Mouse (Mus musculus): ENCODE measurements around the gene Parp3.

DNA sequence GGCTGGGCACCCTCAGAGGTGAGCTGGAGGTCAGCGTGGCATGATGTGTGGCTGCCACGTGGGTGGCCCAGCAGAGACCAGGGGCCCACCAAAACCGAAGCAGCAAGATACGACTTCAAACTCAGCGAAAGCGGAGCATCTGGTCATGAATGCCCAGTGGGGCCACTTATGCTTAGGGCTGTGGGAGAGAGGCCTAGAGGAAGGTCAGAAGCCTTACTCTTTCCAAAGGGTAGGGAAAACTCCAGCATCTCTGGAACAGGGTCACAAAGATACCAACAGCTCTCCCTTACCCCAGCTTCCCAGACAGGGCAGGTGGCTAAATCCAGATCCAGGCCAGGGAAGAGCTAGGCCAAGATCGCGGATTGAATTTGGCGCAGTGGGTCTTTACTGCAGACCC lies 19.6 kb downstream of the Parp3 start:
- TF ChIP-seq ZNF384 (IDR thresholded peaks at IDR 0.05; ENCODE audit: low read depth, low read length) (no peak), TCF12 (IDR thresholded peaks at IDR 0.05; ENCODE audit: low read depth, low read length) (no peak), USF1 (IDR thresholded peaks at IDR 0.05; ENCODE audit: low read depth, low read length) (no peak), MAX (IDR thresholded peaks at IDR 0.05; ENCODE audit: low read length) (no peak), UBTF (IDR thresholded peaks at IDR 0.05; ENCODE audit: borderline replicate concordance, insufficient read depth, low read depth, low read length) (no peak), POLR2A (IDR thresholded peaks at IDR 0.05; ENCODE audit: control insufficient read depth in 1 of 2, insufficient read depth in 1 of 2, low read depth in 1 of 2, low read length in 2 of 2, poor library complexity in 1 of 2) (no peak), JUND (IDR thresholded peaks at IDR 0.05; ENCODE audit: low read depth, low read length) (no peak), SMC3 (IDR thresholded peaks at IDR 0.05; ENCODE audit: low read depth, low read length) (no peak), MYC (IDR thresholded peaks at IDR 0.05; ENCODE audit: low read depth, low read length) (no peak), CTCF (IDR thresholded peaks at IDR 0.05 in 2 of 3, conservative IDR thresholded peaks at IDR 0.05 in 1 of 3; ENCODE audit: control insufficient read depth in 1 of 3, insufficient read depth in 1 of 3, low read depth in 2 of 3, low read length in 3 of 3, poor library complexity in 1 of 3, severe bottlenecking in 1 of 3) (no peak), EP300 (IDR thresholded peaks at IDR 0.05; ENCODE audit: low read depth in 1 of 2, low read length in 2 of 2) (no peak), SIN3A (IDR thresholded peaks at IDR 0.05; ENCODE audit: low read length) (no peak), CHD1 (IDR thresholded peaks at IDR 0.05; ENCODE audit: low read depth, low read length) (no peak), GATA1 (IDR thresholded peaks at IDR 0.05; ENCODE audit: low read depth, low read length) (no peak)
